Mouse (Mus musculus) limb, embryonic 10.5 days (tissue): ENCODE results near the gene Sypl2. TPM values are rescaled to one million over a fixed set of nuclear protein-coding genes. Genes with fewer than 3 reads are reported as not detected.

Experiments
- DNase-seq: peaks from one replicate; pipeline ENCODE4 v3.0.0-alpha.2; 2017; ENCODE audit warnings: low spot score
- H3K27ac ChIP-seq: fragments of 300-500 bp; sonication (generic); 2 replicates; pipeline ENCODE4 v1.5.1; 2016; ENCODE audit warnings: mild to moderate bottlenecking
- H3K27me3 ChIP-seq: fragments of 300-500 bp; sonication (generic); 2 replicates; pipeline ENCODE4 v1.6.1; 2016; ENCODE audit warnings: low read depth, mild to moderate bottlenecking; ENCODE audit not compliant: poor library complexity, severe bottlenecking
- H3K36me3 ChIP-seq: fragments of 300-500 bp; sonication (generic); 2 replicates; pipeline ENCODE4 v1.6.1; 2016; ENCODE audit warnings: mild to moderate bottlenecking, moderate library complexity
- H3K4me1 ChIP-seq: fragments of 300-500 bp; sonication (generic); 2 replicates; pipeline ENCODE4 v1.6.1; 2016
- H3K4me3 ChIP-seq: fragments of 300-500 bp; sonication (generic); 2 replicates; pipeline ENCODE4 v1.5.1; 2016; ENCODE audit warnings: mild to moderate bottlenecking, moderate library complexity
- H3K9me3 ChIP-seq: fragments of 300-500 bp; sonication (generic); replicated peaks from 2 replicates; pipeline ENCODE4 v1.6.1; 2016; ENCODE audit warnings: mild to moderate bottlenecking
- WGBS: fragments of 180-500 bp; shearing (Covaris S2); methylation state at CpG from one replicate; pipeline ENCODE4 v1.1.7; 2016; 5-methylcytosine and 5-hydroxymethylcytosine counted together
- polyA plus RNA-seq: library from polyadenylated mRNA; unstranded; fragments of >200 nt; fragmentation: Nextera tagmentation; extraction: Ambion mirVana; gene quantifications from 2 replicates; pipeline ENCODE4 v1.2.1, GENCODE M21; 2016

The Sypl2 gene
- polyA plus RNA-seq, 1 experiment from 2014 or later: 0.56 TPM

GRCm38 (mm10) chr3:108214734-108215133 lies 11.7 kb downstream of the Sypl2 start:
- Histone ChIP-seq H3K4me1 (peaks cover 12% of the 10 kb centered on the region), H3K36me3 (no peaks in the 10 kb centered on the region), H3K4me3 (no peak overlapping the region), H3K27ac (no peak overlapping the region), H3K9me3 (no peaks in the 10 kb centered on the region), H3K27me3 (peaks cover 11% of the 10 kb centered on the region; the same call in 1 of the 2 replicates)
- 20% methylated on average over 5 of the region's 5 CpGs for WGBS
- DNase-seq: peak; percentile 69

DNA sequence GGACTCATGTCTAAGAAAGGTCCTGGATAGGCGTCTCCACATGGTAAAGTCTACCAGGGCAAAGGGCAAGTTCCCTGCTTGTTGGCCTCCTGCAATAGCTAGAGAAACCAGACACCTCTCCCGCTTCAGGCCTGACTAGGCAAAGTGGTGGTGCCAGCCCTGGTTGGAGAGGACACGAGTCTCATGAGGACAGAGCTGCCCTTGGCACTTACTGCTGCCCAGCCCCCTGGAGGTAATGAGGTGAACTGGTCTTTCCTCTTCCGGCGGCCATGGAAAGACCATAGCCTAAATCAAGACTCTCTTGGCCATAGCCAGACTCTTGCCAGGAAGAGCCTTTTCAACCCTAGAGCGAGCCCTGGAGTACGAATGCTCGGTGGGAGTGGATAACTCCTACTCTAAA lies 14.0 kb downstream of the Sypl2 start:
- peaks cover 31% of the 10 kb centered on the region for H3K4me1 ChIP-seq
- DNase-seq: no peak
- H3K27me3 ChIP-seq: peaks cover 5% of the 10 kb centered on the region; the same call in 1 of the 2 replicates
- 80% methylated on average over 8 of the region's 8 CpGs for WGBS
- no peak overlapping the region for H3K4me3 ChIP-seq
- peaks cover 15% of the 10 kb centered on the region for H3K36me3 ChIP-seq
- no peak overlapping the region for H3K27ac ChIP-seq
- H3K9me3 ChIP-seq: no peaks in the 10 kb centered on the region

GRCm38 (mm10) chr3:108211845-108212244 lies 14.6 kb downstream of the Sypl2 start:
- no peak for DNase-seq

GRCm38 (mm10) chr3:108210771-108211139 lies 15.7 kb downstream of the Sypl2 start, which contains the start of gene Atxn7l2:
Atxn7l2 (minus strand) TSS chr3:108210934.
- H3K27me3 ChIP-seq: no peaks in the 10 kb centered on the region
- peaks cover 31% of the 10 kb centered on the region for H3K36me3 ChIP-seq
- H3K9me3 ChIP-seq: no peaks in the 10 kb centered on the region
- under 1% methylated on average over 14 of the region's 14 CpGs for WGBS
- H3K27ac ChIP-seq: peak within 1 kb of the TSS; percentile 99
- peaks cover 31% of the 10 kb centered on the region for H3K4me1 ChIP-seq
- DNase-seq: no peak
- H3K4me3 ChIP-seq: peak within 1 kb of the TSS; percentile 68

More at GRCm38 (mm10) chr3:108211845-108212244, 14.6 kb downstream of the Sypl2 start:
- H3K4me3 ChIP-seq: no peak overlapping the region
- WGBS: 87% methylated on average over 6 of the region's 6 CpGs
- H3K4me1 ChIP-seq: peaks cover 31% of the 10 kb centered on the region
- H3K27me3 ChIP-seq: peaks cover 5% of the 10 kb centered on the region; the same call in 1 of the 2 replicates
- no peaks in the 10 kb centered on the region for H3K9me3 ChIP-seq
- H3K27ac ChIP-seq: no peak overlapping the region
- H3K36me3 ChIP-seq: peaks cover 20% of the 10 kb centered on the region

DNA sequence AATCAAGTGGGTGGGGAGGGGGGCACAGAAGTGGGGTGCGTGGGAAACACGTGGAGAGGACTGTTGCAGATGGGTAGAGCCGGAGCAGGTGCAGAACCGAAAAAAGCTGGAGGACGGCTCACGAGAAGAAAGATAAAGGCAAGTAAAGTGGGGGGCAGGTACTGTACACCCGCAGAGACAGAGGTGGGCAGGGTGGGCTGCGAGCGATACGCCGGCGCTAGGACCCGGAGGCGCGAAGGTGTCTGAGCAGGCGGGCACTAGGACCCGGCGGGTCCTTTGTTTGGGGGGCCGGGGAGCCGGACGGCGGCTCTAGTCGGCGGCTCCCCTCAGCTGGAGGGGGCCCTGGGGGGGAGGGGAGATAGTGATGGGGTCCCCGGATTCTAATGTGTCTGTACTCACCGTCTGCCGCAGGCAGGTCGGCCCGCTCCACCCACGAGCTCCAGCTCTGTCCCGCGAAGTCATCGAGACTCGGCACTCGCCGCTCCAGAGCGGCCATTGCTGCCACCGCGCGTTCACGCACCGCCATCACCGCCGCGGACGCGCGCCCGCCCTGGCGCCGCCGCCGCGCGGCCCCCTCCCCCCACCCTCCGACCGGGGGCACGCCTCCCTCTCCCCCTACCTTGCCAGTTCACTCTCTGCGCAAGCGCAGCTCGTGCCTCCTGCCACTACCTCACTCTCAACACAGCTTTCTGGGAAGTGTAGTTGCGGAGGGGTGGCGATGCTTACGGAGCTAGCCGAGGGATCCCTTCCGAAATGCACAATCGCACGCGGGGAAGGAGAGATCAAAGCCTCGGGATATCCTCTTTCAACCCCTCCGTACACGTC lies 16.3 kb downstream of the Sypl2 start:
- H3K27ac ChIP-seq: peak overlapping the region; percentile 99
- H3K36me3 ChIP-seq: peaks cover 37% of the 10 kb centered on the region
- peak; percentile 97 for DNase-seq
- H3K27me3 ChIP-seq: no peaks in the 10 kb centered on the region
- peaks cover 31% of the 10 kb centered on the region for H3K4me1 ChIP-seq
- WGBS: under 1% methylated on average over 58 of the region's 72 CpGs
- H3K4me3 ChIP-seq: peak overlapping the region; percentile 68
- H3K9me3 ChIP-seq: no peaks in the 10 kb centered on the region

DNA sequence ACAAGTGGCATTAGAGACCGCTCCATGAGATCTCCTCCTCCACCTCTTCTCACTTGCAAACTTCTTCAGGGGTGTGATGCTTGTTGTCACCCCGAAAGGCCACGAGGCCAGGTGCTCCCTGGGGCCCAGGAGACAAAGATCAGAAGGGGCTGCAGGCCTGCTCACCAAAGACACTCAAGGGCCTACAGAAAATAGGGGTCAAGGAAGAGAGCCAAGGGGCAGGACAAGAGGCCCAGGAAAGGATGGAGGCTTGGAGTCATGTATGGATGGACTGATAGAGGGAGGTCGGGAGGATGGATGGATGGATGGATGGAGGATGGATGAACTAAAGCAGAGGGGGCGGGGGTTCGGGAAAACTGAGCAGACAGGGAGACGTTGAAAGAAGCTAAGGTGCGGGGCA lies 16.9 kb downstream of the Sypl2 start:
- 10% methylated on average over 8 of the region's 8 CpGs for WGBS
- peaks cover 31% of the 10 kb centered on the region for H3K4me1 ChIP-seq
- H3K27me3 ChIP-seq: no peaks in the 10 kb centered on the region
- peaks cover 44% of the 10 kb centered on the region for H3K36me3 ChIP-seq
- peak overlapping the region; percentile 68 for H3K4me3 ChIP-seq
- H3K27ac ChIP-seq: peak overlapping the region; percentile 99
- no peak for DNase-seq
- no peaks in the 10 kb centered on the region for H3K9me3 ChIP-seq

DNA sequence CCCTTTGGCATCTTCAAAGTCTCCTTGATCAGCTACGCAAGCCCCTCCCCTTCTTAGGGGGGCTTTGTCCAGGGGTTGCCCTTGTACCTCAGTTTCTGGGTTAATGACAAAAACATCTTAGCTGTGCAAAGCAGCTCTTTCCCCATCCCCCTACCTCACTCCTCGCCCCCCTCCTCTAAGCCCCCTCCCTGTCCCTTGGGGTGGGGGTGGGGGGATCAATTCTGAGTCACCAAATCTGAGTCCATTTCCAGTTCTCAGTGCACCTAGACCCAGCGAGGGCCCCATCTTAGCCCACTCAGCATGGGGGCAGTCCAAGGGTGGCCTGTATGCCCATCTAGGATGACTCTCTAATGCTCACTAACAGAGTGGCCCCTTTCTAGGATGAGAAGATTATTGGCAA lies 17.4 kb downstream of the Sypl2 start:
- Histone ChIP-seq H3K4me1 (peaks cover 32% of the 10 kb centered on the region), H3K27me3 (no peaks in the 10 kb centered on the region), H3K27ac (peak overlapping the region; percentile 99), H3K4me3 (peak overlapping the region; percentile 68), H3K9me3 (no peaks in the 10 kb centered on the region), H3K36me3 (peaks cover 49% of the 10 kb centered on the region)
- WGBS: 79% methylated on average over 3 of the region's 3 CpGs
- no peak for DNase-seq

DNA sequence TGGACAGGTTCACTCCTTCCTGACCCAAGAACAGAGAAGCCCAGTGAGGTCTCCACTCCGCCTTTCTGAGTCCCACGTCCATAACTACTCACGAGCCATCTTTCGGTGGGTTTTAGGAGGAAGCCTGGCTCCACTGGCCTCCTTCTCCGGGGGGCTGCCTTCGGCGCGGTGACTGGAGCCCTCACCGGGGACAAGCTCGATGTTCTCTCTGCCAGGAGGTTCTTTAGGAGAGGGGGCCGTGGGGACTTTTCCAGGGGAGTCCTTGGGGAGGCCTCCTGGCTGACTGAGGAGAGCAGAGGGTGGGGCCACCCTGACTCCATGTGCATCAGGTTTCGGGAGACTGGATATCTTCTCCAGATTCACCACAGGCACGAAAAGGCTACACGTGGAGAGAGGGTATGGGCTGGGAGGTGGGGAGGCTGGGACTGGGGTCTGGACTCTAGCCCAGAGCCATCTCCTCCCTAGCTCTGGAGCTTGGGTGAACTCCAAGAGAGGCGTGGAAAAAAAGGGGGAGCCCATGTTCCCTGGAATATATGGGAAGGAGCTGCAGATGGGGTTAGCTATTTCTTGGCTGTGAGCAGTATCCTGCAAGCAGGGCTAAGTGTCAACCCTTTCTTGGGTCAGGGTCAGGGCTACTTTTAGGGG lies 19.6 kb downstream of the Sypl2 start:
- no peaks in the 10 kb centered on the region for H3K27me3 ChIP-seq
- no peak overlapping the region for H3K4me3 ChIP-seq
- 92% methylated on average over 15 of the region's 15 CpGs for WGBS
- H3K9me3 ChIP-seq: no peaks in the 10 kb centered on the region
- H3K27ac ChIP-seq: no peak overlapping the region
- no peak for DNase-seq
- H3K36me3 ChIP-seq: peaks cover 70% of the 10 kb centered on the region
- H3K4me1 ChIP-seq: peaks cover 49% of the 10 kb centered on the region

- H3K4me3 ChIP-seq: no peak overlapping the region
- H3K27me3 ChIP-seq: no peaks in the 10 kb centered on the region
- WGBS: 91% methylated on average over 8 of the region's 8 CpGs
- peaks cover 50% of the 10 kb centered on the region for H3K4me1 ChIP-seq
- no peak for DNase-seq
- H3K36me3 ChIP-seq: peaks cover 74% of the 10 kb centered on the region
- H3K9me3 ChIP-seq: no peaks in the 10 kb centered on the region
- H3K27ac ChIP-seq: no peak overlapping the region
Observed at GRCm38 (mm10) chr3:108205601-108206000, 20.8 kb downstream of the Sypl2 start.

DNA sequence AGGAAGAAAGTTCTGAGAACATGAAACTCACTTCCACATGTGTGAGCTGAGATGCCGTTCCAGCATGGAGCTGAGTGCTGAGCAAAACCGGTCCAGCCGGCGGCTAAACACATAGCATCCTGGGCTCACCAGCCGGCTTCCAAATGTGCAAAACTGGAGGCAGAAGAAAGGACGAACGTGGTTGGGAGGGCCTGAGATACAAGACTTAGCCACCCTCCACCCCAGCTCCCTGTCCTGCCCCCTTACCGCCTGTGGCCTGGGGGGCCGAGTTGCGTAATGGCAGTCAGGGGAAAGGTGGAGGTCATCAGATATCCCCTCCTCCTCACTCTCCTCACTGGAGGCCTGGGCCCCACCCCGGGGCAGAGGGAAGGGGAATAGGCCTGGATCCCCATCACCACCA lies 22.0 kb downstream of the Sypl2 start:
- DNase-seq: no peak
- 90% methylated on average over 11 of the region's 11 CpGs for WGBS
- H3K4me3 ChIP-seq: no peak overlapping the region
- no peaks in the 10 kb centered on the region for H3K9me3 ChIP-seq
- H3K36me3 ChIP-seq: peaks cover 75% of the 10 kb centered on the region
- H3K27ac ChIP-seq: no peak overlapping the region
- no peaks in the 10 kb centered on the region for H3K27me3 ChIP-seq
- H3K4me1 ChIP-seq: peaks cover 56% of the 10 kb centered on the region

- peaks cover 49% of the 10 kb centered on the region for H3K4me1 ChIP-seq
- peaks cover 81% of the 10 kb centered on the region for H3K36me3 ChIP-seq
- H3K27ac ChIP-seq: peak overlapping the region; percentile 17; the same call in 1 of the 2 replicates
- WGBS: 84% methylated on average over 11 of the region's 11 CpGs
- no peak overlapping the region for H3K4me3 ChIP-seq
- H3K27me3 ChIP-seq: no peaks in the 10 kb centered on the region
- no peaks in the 10 kb centered on the region for H3K9me3 ChIP-seq
- DNase-seq: peak; percentile 89
Observed at GRCm38 (mm10) chr3:108203621-108204325, 22.7 kb downstream of the Sypl2 start.

DNA sequence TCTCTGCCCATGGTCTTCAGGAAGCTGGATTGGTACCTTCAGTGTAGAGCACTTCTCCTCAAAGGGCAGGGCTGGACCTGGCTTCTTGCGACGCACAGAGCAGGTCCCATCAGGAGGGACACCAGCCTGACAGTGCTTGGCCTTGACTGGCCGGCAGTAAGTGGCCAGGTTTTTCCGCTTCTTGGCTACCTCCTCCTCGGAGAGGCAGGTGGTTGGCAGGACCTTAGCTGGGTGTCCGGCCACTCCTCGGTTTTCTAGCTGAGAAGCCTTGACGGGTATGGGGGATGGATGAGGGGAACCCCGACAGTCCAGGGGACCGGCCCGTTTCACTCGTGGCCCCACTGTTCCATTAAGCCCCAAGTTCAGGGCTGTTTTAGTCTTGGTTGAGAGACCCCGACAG lies 23.2 kb downstream of the Sypl2 start:
- no peak for DNase-seq
- Histone ChIP-seq H3K4me3 (no peak overlapping the region), H3K36me3 (peaks cover 80% of the 10 kb centered on the region), H3K27me3 (no peaks in the 10 kb centered on the region), H3K27ac (0 out of 2 replicates have a peak overlapping the region, but pooled peaks have one; percentile 17), H3K4me1 (peaks cover 43% of the 10 kb centered on the region), H3K9me3 (no peaks in the 10 kb centered on the region)
- 91% methylated on average over 13 of the region's 13 CpGs for WGBS

- Histone ChIP-seq H3K27me3 (no peaks in the 10 kb centered on the region), H3K4me3 (no peak overlapping the region), H3K36me3 (peaks cover 76% of the 10 kb centered on the region), H3K9me3 (no peaks in the 10 kb centered on the region), H3K4me1 (peaks cover 43% of the 10 kb centered on the region), H3K27ac (no peak overlapping the region)
- DNase-seq: no peak
Observed at GRCm38 (mm10) chr3:108202506-108202905, 23.9 kb downstream of the Sypl2 start.
